Mouse (Mus musculus) monocyte, adult 2 months (primary cell): ENCODE data around the gene Nhsl1.

Experiments used
- DNase-seq, 2 experiments: peaks; one replicate each; pipeline ENCODE4 v3.0.0; 2022; ENCODE audit warnings: low spot score in 2 of 2, low read depth in 1 of 2

The Nhsl1 gene

GRCm38 (mm10) chr10:18318916-18319481 is at the start of gene Nhsl1:
Nhsl1 (plus strand) TSS chr10:18318985.
- DNase-seq = peak in 1 of 2 experiments; percentile 6

GRCm38 (mm10) chr10:18276090-18276734 is 42.6 kb upstream of the Nhsl1 start:
- DNase-seq = no peak

- no peak for DNase-seq
Observed at GRCm38 (mm10) chr10:18283991-18284390, 34.8 kb upstream of the Nhsl1 start.

DNA sequence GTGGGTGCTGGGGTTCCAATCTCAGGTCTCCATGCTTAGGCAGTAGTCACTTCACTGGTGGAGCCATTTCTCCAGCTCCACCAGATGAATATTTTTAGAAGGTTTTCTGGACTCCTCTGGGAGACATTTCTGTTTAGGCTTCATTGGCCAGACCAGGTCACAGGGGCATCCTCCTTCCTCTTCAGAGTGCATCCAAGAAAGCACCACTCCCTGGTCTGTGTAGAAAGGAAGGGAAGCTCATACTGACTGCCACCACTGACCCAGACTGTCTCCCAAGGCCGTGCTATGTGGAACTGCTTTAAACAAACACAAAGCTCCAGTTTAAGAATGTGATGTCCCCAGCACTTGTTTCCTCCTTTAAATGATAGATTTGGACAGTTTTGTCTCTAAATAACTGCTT is 29.3 kb upstream of the Nhsl1 start:
- DNase-seq = no peak

GRCm38 (mm10) chr10:18305106-18305505 is 13.7 kb upstream of the Nhsl1 start:
- DNase-seq = no peak

DNA sequence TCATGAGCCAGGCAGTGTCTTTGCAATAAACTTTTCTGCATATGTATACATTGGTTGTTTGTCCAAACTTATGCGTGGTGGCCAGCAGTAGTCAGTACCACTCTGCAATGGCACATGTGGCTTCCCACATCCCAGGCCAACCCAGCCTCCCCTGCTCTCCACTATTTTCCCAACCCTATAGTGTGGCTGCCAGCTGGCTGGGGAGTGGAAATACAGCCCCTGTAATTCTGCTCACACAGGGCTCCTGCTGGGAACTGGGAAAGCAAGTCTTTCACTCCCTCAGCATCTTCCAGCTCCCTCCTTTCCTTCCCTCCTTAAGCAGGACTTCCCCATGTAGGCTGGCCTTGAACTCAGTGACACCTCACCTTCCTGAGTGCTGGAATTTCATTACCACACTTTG is 3.7 kb upstream of the Nhsl1 start:
- no peak for DNase-seq

GRCm38 (mm10) chr10:18317521-18317920 is 1.3 kb upstream of the Nhsl1 start:
- no peak for DNase-seq

DNA sequence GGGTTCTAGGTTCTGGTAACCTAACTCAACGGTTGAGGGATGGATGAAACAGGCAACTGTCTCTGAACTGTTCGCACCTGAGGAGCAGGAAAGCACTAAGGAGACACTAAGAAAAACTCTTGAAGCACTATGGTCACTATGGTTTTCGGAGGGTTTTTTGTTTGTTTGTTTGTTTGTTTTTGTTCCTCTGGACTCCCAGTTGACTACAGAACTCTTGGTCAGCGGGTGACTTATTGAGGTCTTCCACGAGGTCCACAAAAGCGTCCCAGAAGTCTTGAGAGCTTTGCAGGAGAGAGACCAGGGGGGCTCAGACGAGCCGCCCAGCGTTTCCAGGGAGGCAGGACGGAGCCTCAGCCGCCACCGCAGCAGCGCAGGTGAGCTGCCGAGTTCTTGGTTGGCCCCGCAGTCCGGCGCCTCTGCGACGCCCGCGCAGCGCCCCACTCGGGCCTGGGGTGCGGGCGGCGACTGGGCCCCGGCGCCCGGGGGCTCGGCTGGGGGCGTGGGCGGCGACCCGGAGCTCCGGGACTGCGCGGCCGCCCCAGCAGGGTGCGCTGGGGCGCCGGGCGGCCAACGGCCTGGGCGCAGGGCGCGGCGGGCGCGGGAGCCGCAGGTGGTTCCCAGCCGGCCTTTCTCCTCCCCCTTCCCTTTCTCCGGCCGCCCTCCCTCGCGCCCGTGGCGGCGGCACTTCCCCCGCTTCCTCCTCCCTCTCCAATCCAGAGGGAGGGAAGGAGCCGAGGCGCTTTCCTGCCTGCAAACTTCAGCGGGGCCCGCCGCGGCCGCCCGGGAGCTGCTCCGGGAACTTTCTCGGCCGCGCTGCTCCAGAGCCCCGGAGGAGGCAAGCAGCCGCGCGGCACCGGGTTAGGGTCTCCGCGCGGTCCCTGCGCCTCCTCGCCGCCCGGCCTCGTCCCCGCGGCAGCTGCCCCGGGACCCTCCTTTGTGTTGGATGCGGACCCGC is 547 bp upstream of the Nhsl1 start:
- DNase-seq = no peak

DNA sequence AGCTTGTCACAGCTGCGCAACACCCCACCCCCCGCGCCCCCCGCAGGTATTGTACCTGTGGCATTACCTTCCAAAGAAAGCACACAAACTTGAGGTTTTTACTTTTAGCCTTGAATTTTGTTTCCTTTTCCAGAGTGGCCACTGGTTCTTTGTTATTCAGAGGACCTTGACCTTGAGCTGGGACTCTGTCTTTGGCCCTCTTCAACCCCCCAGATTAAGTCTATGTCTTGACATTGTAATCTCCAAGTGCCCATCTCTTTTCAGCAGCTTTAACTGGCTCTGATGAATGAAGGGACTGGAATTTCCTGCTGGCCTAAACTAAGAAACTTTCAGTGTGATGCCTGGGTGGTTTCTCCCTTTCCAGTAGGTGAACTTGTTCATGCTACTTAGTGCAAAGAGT is 906 bp downstream of the Nhsl1 start:
- DNase-seq = no peak

- DNase-seq = no peak
Observed at GRCm38 (mm10) chr10:18321861-18322260, 3.1 kb downstream of the Nhsl1 start.

DNA sequence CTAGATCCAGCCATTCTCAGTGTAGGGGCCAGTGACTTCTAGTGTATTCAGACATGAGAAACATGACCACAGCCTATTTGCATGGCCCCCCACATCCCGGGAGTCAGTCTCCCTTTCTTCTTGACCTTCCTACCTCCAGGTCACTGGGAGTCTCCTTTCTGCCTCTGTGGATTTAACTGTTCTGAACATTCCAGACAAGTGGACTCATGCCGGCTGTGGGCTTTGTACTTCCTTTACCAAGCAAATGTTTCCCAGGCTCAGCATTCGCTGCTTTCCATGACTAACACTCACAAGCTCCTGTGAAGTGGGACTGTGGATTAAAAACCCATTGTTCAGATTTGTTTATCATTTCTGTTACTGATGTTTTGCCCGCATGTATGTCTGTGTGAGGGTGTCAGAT is 4.9 kb downstream of the Nhsl1 start:
- no peak for DNase-seq

- DNase-seq = no peak
Observed at GRCm38 (mm10) chr10:18328331-18328908, 9.6 kb downstream of the Nhsl1 start.

GRCm38 (mm10) chr10:18329096-18330038 is 10.6 kb downstream of the Nhsl1 start:
- DNase-seq = no peak

- DNase-seq = no peak
Observed at GRCm38 (mm10) chr10:18330445-18330844, 11.7 kb downstream of the Nhsl1 start.

- DNase-seq = no peak
Observed at GRCm38 (mm10) chr10:18333575-18333974, 14.8 kb downstream of the Nhsl1 start.

DNA sequence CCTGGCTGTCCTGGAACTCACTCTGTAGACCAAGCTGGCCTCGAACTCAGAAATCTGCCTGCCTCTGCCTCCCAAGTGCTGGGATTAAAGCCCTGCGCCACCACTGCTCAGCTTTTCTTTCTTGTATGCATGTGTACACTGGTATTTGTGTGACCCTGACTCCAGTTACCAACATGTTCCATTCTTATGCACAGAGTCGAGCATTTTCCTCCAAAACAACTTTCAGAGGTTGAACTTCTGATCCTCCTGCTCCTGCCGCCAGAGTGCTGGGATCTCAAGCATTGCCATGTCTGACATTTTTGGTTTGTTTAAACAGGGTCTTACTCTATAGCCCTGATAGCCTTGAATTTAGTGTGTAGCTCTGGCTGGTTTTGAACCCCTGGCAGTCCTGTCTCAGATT is 15.4 kb downstream of the Nhsl1 start:
- no peak for DNase-seq

DNA sequence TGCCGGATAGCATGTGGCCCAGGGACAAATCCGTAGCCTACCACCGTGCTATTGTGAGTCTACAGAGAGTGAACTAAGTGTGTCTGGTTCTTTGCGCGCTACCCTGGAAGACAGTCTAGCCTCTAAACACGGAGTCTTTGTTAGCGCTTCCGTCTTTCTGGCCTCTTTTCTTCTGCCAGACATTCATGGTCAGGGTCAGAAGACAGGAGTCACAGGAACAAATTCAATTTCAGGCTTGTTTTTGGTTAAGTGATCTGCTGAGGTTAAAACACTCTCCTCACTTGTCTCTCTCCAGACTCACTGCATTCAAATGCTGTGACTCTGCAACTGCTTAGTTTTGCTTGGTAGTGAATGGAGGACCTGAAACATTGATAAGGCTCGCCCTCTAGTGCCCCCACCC is 15.9 kb downstream of the Nhsl1 start:
- DNase-seq = no peak

- no peak for DNase-seq
Observed at GRCm38 (mm10) chr10:18337725-18338124, 18.9 kb downstream of the Nhsl1 start.

DNA sequence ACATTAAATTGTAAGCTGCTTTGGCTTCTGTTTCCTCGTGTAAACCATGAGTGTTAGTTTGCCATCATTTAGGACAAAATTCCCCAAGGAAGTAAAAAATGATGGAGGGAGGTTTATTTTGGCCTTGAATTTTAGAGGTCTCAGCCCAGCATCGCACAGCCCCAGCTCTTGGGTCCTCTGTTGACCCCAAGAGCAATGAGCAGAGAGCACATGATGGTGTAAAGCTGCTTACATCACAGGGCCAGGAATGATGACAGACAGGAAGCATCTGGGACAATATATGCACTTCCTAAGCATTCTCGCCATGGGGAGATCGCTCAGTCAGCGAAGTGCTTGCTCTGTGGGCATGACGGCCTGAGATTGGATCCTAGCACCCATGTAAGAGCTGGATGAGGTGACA is 20.6 kb downstream of the Nhsl1 start:
- no peak for DNase-seq

DNA sequence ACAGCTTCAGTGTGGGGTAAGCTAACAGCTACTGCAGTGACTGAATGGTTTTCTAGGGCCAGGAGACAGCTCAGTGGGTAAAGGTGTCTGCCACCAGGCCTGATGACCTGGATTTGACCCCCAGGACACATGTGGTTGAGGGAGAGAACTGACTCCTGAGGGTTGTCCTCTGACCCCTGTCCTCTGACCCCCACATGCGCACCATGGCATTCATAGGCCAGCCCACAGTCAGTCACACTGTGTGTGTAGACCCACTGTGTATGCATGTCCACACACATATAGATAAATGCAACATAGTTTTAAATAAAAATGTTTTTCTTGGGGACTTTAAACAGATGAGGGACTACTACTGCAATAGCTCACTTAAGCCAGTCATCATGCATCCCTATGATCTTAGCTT is 22.1 kb downstream of the Nhsl1 start:
- DNase-seq = no peak
